Mouse (Mus musculus) embryonic fibroblast, embryonic 13.5 days (primary cell): ENCODE measurements around the gene Hsd3b4.
"Not testable (repeated sequence)": the region's sequence is repeated elsewhere in the genome, so short reads cannot be mapped to it uniquely, and the experiment has no call there.

Experiments used
- CTCF ChIP-seq: IDR thresholded peaks from 2 replicates; pipeline ENCODE4 v1.5.1; 2011; ENCODE audit warnings: mild to moderate bottlenecking, control low read depth, low read length, moderate library complexity, borderline replicate concordance; ENCODE audit not compliant: insufficient read depth
- POLR2A ChIP-seq: IDR thresholded peaks from 2 replicates; pipeline ENCODE4 v1.6.1; 2011; ENCODE audit warnings: low read depth, mild to moderate bottlenecking, control low read depth, low read length, moderate library complexity

DNA sequence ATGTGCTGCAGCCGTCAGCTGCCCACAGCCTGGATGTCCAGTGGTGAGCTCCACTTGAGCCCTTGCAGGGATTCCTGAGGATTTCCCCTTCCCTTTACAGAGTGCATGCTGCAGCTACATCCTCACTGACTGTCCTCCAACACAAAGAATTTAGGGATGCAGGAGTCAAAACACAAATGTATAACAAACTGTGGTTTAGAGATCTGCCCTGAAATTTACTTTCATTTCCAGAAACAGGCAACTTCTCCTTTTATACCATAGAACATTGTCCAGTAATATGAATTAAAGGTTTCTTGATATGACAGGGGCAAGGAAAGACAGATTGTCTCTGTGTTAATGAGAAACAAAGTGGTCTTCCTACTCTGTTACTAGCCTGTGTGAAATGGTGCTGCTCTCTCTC lies 40.5 kb upstream of the Hsd3b4 start:
- not testable (repeated sequence) for TF ChIP-seq CTCF, POLR2A
